Mouse (Mus musculus) adrenal gland, adult 2 months (tissue): Measurements from ENCODE around the gene Sardh. TPM values are rescaled to one million over a fixed set of nuclear protein-coding genes. Genes with fewer than 3 reads are reported as not detected.

Source experiments
- DNase-seq: peaks from one replicate; pipeline ENCODE4 v3.0.0; 2021
- polyA plus RNA-seq: library from polyadenylated mRNA; depleted of rRNA; stranded (reverse); fragments of >200 nt; gene quantifications from 2 replicates; pipeline ENCODE4 v1.2.3, GENCODE M21; 2012; rRNA removed
- total RNA-seq, 2 experiments: library from RNA; stranded (reverse); gene quantifications; 2 replicates each; pipeline ENCODE4 v1.2.3; 2021

Sardh gene
- total and polyA plus RNA-seq, 3 experiments, result 8.3 to 16.8 (median 9.9) TPM

- no peak for DNase-seq
Observed at GRCm38 (mm10) chr2:27166999-27167398, 81.1 kb downstream of the Sardh start.

GRCm38 (mm10) chr2:27166074-27166473 lies 82.1 kb downstream of the Sardh start:
- no peak for DNase-seq

GRCm38 (mm10) chr2:27164796-27165590 lies 83.1 kb downstream of the Sardh start, which contains the start of gene Dbh:
TSS of gene Dbh (plus strand) at chr2:27165233.
- peak; percentile 56 for DNase-seq

GRCm38 (mm10) chr2:27163851-27164250 lies 84.3 kb downstream of the Sardh start:
- no peak for DNase-seq

GRCm38 (mm10) chr2:27162656-27163055 lies 85.5 kb downstream of the Sardh start:
- DNase-seq, result no peak

- DNase-seq, result peak; percentile 30
Observed at GRCm38 (mm10) chr2:27161526-27161925, 86.6 kb downstream of the Sardh start.

- DNase-seq, result peak; percentile 32
Observed at GRCm38 (mm10) chr2:27156596-27156995, 91.5 kb downstream of the Sardh start.

GRCm38 (mm10) chr2:27154466-27155185 lies 93.5 kb downstream of the Sardh start:
- no peak for DNase-seq

GRCm38 (mm10) chr2:27149457-27149856 lies 98.7 kb downstream of the Sardh start:
- no peak for DNase-seq

GRCm38 (mm10) chr2:27146840-27147239 lies 101.3 kb downstream of the Sardh start:
- DNase-seq, result no peak

GRCm38 (mm10) chr2:27144957-27145356 lies 103.2 kb downstream of the Sardh start:
- no peak for DNase-seq

GRCm38 (mm10) chr2:27141950-27142693 lies 106.0 kb downstream of the Sardh start, which contains the start of gene Fam163b:
TSS of gene Fam163b (minus strand) at chr2:27142491.
- peak; percentile 50 for DNase-seq

Other genes starting within 250 kb of the Sardh start
- gene Cacfd1, start 238.4 kb downstream of the Sardh start, total RNA-seq, result 10 to 100 TPM; 40.2 to 52.4 TPM
- 80.1 and 109 TPM in 2 replicates for gene Cacfd1, start 238.4 kb downstream of the Sardh start, polyA plus RNA-seq
- under 1 TPM; 0.76 to 0.78 TPM for gene Slc2a6, start 220.3 kb downstream of the Sardh start, total RNA-seq
- 1.7 and 2.5 TPM in 2 replicates for gene Slc2a6, start 220.3 kb downstream of the Sardh start, polyA plus RNA-seq
- not detected for gene Mymk, start 176.2 kb downstream of the Sardh start, total RNA-seq
- gene Mymk, start 176.2 kb downstream of the Sardh start, polyA plus RNA-seq, result 0.08 TPM in 1 of 2 replicates, not detected in the other
- 10 to 100 TPM; 24.8 to 25.4 TPM for gene Adamtsl2, start 169.0 kb downstream of the Sardh start, total RNA-seq
- gene Adamtsl2, start 169.0 kb downstream of the Sardh start, polyA plus RNA-seq, result 20.9 and 28.5 TPM in 2 replicates
- gene Fam163b, start 105.8 kb downstream of the Sardh start, total RNA-seq, result 1 to 10 TPM; 2.1 to 2.9 TPM
- gene Fam163b, start 105.8 kb downstream of the Sardh start, polyA plus RNA-seq, result 1.4 and 1.5 TPM in 2 replicates
- 100 to 1,000 TPM; 348 to 637 TPM for gene Dbh, start 83.1 kb downstream of the Sardh start, total RNA-seq
- gene Dbh, start 83.1 kb downstream of the Sardh start, polyA plus RNA-seq, result 306 and 321 TPM in 2 replicates
- 10 to 100 TPM; 20.1 to 27.6 TPM for gene Vav2, start 178.7 kb upstream of the Sardh start, total RNA-seq
- 29.7 and 30.9 TPM in 2 replicates for gene Vav2, start 178.7 kb upstream of the Sardh start, polyA plus RNA-seq
- gene Brd3os, start 194.0 kb upstream of the Sardh start, total RNA-seq, result 10 to 100 TPM in 1 of 2 experiments, 1 to 10 TPM in 1; 6.2 to 17.2 TPM
- gene Brd3os, start 194.0 kb upstream of the Sardh start, polyA plus RNA-seq, result 46.0 and 60.2 TPM in 2 replicates